Mouse (Mus musculus): ENCODE measurements around the gene Neurl3. TPM values are rescaled to one million over a fixed set of nuclear protein-coding genes. Genes with fewer than 3 reads are reported as not detected.

The Neurl3 gene
- polyA plus RNA-seq, 1 experiment = 9.9 TPM

DNA sequence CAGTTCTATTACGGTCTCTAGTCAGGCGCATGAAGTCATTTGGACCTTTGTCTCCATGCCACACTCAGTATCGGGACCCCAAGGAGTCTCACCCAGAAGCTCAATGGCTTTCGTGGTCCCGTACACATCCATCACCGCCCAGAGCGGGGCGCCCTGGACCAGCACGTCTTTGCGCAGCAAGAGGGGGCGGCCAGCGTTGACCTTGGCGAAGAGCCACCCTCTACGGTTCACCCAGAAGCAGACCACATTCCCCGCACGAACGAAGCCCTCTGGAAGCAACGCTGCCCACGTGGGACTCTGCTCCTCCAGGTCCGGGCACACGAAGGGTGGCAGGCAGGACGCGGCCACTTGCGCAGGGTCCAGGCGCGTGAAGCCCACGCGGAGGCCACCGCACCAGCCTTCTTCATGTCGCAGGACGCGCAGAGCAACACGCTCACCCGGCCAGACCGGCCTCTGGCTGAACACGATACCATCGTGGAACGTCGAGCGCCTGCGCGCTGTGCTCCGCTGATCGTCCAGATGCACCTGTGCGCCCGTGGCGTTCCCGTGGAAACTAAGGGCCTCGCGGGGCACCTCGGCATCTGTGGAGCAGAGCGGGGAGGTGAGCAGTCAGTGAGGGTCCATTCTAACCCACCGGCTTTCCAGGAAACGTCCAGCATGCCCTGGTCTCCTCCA lies 5.2 kb downstream of the Neurl3 start:
- H3K36me3 ChIP-seq (ENCODE audit: control insufficient read depth, insufficient read depth, low read length) = no peaks in the 10 kb centered on the region
- H3K4me3 ChIP-seq (ENCODE audit: insufficient read depth, low read depth, low read length) = no peak overlapping the region
- H3K27ac ChIP-seq (ENCODE audit: insufficient read depth, low read depth, low read length) = no peak overlapping the region
- 63% methylated on average over 54 of the region's 54 CpGs for WGBS
- DNase-seq = no peak
- TF ChIP-seq CTCF (conservative IDR thresholded peaks at IDR 0.05; ENCODE audit: insufficient read depth, insufficient read length, low read depth, low read length) (no peak), POLR2A (IDR thresholded peaks at IDR 0.05; ENCODE audit: low read depth, low read length) (no peak)
- no peaks in the 10 kb centered on the region for H3K27me3 ChIP-seq (replicated peaks; ENCODE audit: control insufficient read depth, insufficient read depth, low read length)
- H3K4me1 ChIP-seq (ENCODE audit: control insufficient read depth, insufficient read depth, low read length) = peaks cover 11% of the 10 kb centered on the region

DNA sequence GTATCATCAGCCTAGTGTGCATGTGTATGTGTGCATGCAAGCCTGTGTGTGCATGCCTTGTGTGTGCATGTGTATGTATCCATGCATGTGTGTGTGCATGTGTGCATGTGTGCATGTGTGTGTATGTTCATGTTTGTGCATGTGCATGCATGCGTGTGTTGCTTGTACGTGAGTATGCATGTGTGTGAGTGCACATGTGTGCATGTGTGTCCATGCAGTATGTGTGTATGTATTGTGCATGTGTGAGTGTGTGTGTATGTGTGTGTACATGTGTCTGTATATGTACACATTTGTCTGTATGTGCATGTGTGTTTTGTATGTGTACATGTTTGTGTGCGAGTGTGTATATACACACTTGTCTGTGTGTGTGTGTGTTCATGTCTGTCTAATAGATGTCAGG lies 6.9 kb downstream of the Neurl3 start:
- H3K4me3 ChIP-seq (ENCODE audit: insufficient read depth, low read depth, low read length) = no peak overlapping the region
- no peak overlapping the region for H3K27ac ChIP-seq (ENCODE audit: insufficient read depth, low read depth, low read length)
- no peak for DNase-seq
- H3K4me1 ChIP-seq (ENCODE audit: control insufficient read depth, insufficient read depth, low read length) = 0 out of 2 replicates have a peak, but pooled peaks cover 4% of the 10 kb centered on the region
- 96% methylated on average over 3 of the region's 3 CpGs for WGBS
- no peak for TF ChIP-seq POLR2A (IDR thresholded peaks at IDR 0.05; ENCODE audit: low read depth, low read length)
- TF ChIP-seq CTCF (conservative IDR thresholded peaks at IDR 0.05; ENCODE audit: insufficient read depth, insufficient read length, low read depth, low read length) = no peak
- no peaks in the 10 kb centered on the region for H3K27me3 ChIP-seq (replicated peaks; ENCODE audit: control insufficient read depth, insufficient read depth, low read length)
- H3K36me3 ChIP-seq (ENCODE audit: control insufficient read depth, insufficient read depth, low read length) = no peaks in the 10 kb centered on the region

DNA sequence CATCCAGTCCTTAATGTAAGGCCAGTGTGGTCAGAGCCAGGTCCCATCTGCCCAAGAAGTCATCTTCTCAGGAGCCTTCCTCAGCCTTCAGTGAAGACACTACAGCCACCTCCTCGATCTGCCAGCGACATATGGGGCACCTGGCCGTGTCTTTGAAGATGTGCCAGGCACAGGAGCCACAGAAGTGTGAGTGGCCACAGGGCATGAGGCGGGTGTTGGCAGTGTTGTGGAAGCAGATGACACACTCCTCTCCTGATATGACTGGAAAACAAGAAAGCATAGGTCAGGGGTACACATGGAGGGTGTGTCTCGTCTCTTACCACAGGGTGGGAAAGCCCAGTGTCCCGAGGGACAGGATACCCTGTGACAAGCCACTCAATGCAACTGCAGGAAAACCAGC lies 8.2 kb downstream of the Neurl3 start:
- Histone ChIP-seq H3K36me3 (ENCODE audit: control insufficient read depth, insufficient read depth, low read length) (no peaks in the 10 kb centered on the region), H3K27me3 (replicated peaks; ENCODE audit: control insufficient read depth, insufficient read depth, low read length) (no peaks in the 10 kb centered on the region), H3K4me1 (ENCODE audit: control insufficient read depth, insufficient read depth, low read length) (0 out of 2 replicates have a peak, but pooled peaks cover 4% of the 10 kb centered on the region), H3K4me3 (ENCODE audit: insufficient read depth, low read depth, low read length) (no peak overlapping the region), H3K27ac (ENCODE audit: insufficient read depth, low read depth, low read length) (no peak overlapping the region)
- no peak for DNase-seq
- no peak for TF ChIP-seq POLR2A (IDR thresholded peaks at IDR 0.05; ENCODE audit: low read depth, low read length)
- TF ChIP-seq CTCF (conservative IDR thresholded peaks at IDR 0.05; ENCODE audit: insufficient read depth, insufficient read length, low read depth, low read length) = no peak
- 76% methylated on average over 6 of the region's 6 CpGs for WGBS

DNA sequence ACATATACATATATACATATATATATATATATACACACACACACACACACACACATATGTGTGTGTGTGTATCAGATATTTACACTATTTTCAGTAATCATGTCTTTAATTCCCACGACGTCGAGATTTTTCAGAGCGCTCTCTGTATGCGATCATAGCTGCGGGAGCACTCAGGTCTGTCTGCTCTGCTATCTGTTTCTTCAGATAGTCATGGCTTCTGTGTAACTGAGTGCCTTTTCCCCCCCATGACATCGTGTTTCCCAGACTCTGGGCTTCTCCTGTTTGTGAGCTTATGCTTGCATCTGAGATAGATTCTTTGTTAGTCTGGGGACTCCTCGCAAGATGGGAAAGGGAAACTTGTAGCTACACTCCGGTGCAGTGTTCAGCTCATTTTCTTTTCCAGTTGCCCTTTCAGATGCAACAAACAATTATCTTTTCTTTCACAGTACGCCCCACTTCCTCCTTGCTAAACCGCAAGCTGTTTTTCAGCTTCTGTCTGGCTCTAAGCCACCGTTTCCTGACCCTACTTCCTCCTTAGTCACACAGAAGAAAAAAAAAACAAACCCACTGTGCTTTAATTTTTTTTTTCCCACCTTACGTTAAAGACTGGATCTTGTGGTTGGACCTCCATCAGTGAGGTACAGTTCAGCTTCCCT lies 10.5 kb downstream of the Neurl3 start:
- no peak for TF ChIP-seq CTCF (conservative IDR thresholded peaks at IDR 0.05; ENCODE audit: insufficient read depth, insufficient read length, low read depth, low read length)
- TF ChIP-seq POLR2A (IDR thresholded peaks at IDR 0.05; ENCODE audit: low read depth, low read length) = no peak
- 44% methylated on average over 13 of the region's 13 CpGs for WGBS
- peak; percentile 89 for DNase-seq
- peak overlapping the region; percentile 58 for H3K27ac ChIP-seq (ENCODE audit: insufficient read depth, low read depth, low read length)
- no peaks in the 10 kb centered on the region for H3K36me3 ChIP-seq (ENCODE audit: control insufficient read depth, insufficient read depth, low read length)
- no peak overlapping the region for H3K4me3 ChIP-seq (ENCODE audit: insufficient read depth, low read depth, low read length)
- H3K4me1 ChIP-seq (ENCODE audit: control insufficient read depth, insufficient read depth, low read length) = no peaks in the 10 kb centered on the region
- no peaks in the 10 kb centered on the region for H3K27me3 ChIP-seq (replicated peaks; ENCODE audit: control insufficient read depth, insufficient read depth, low read length)

DNA sequence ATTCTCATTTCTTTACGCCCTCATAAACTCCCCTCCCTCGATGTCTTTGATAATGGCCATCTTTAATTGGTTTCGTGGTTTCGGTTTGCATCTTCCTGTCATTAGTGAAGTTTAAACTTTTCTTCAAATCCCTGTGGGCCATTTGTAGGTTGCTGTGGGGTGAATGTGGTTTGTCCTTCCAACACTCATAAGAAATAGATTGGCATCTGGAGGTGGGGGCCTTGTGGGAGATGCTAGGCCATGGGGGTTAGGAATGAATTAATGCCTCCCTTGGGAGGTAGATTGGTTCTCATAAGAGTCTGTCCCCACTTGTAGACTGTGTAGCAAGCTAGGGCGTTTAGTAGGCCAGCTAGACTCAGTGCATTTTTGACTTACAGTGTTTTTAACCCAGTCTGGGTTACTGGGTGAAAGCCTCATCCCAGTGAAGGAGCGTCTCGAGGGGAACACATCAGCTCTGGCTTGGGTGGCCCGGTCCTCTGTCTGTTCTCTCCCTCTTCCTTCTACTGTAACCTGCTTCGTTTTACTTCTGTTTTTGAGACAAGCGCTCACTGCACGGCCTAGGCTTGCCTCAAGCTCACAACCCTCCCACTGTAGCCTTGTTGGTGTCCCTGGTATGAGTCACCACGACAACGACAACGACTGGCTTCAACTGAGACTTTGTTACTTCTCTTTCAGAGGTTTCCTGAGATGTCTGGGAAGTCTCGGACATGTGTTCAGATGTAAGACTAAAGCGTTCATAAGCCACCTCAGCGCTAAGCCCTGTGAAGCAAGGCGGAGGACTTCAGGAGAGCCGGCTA lies 12.6 kb downstream of the Neurl3 start:
- Histone ChIP-seq H3K27ac (ENCODE audit: insufficient read depth, low read depth, low read length) (no peak overlapping the region), H3K36me3 (ENCODE audit: control insufficient read depth, insufficient read depth, low read length) (no peaks in the 10 kb centered on the region), H3K4me3 (ENCODE audit: insufficient read depth, low read depth, low read length) (no peak overlapping the region), H3K27me3 (replicated peaks; ENCODE audit: control insufficient read depth, insufficient read depth, low read length) (no peaks in the 10 kb centered on the region), H3K4me1 (ENCODE audit: control insufficient read depth, insufficient read depth, low read length) (no peaks in the 10 kb centered on the region)
- peak; percentile 38 for DNase-seq
- TF ChIP-seq CTCF (conservative IDR thresholded peaks at IDR 0.05; ENCODE audit: insufficient read depth, insufficient read length, low read depth, low read length) (no peak), POLR2A (IDR thresholded peaks at IDR 0.05; ENCODE audit: low read depth, low read length) (no peak)
- WGBS = 78% methylated on average over 19 of the region's 19 CpGs

DNA sequence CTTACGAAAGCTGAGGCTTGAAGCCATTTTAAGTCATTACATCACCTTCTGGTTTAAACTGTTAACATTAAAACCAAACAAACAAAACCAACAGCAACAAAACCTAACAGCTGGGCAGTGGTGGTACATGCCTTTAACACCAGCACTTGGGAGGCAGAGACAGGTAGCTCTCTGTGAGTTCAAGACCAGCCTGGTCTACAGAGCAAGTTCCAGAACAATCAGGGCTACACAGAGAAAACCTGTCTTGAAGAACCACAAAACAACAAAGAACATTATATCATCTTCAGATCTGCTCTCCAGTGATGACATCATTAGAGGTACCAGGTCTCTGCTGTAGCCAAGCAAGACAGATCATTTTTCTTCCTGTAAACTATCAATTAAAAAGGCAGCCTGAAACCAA lies 14.1 kb downstream of the Neurl3 start:
- Histone ChIP-seq H3K27me3 (replicated peaks; ENCODE audit: control insufficient read depth, insufficient read depth, low read length) (no peaks in the 10 kb centered on the region), H3K36me3 (ENCODE audit: control insufficient read depth, insufficient read depth, low read length) (no peaks in the 10 kb centered on the region), H3K27ac (ENCODE audit: insufficient read depth, low read depth, low read length) (no peak overlapping the region), H3K4me1 (ENCODE audit: control insufficient read depth, insufficient read depth, low read length) (no peaks in the 10 kb centered on the region), H3K4me3 (ENCODE audit: insufficient read depth, low read depth, low read length) (no peak overlapping the region)
- DNase-seq = no peak
- 91% methylated on average over 1 of the region's 1 CpGs for WGBS
- TF ChIP-seq CTCF (conservative IDR thresholded peaks at IDR 0.05; ENCODE audit: insufficient read depth, insufficient read length, low read depth, low read length) = no peak
- TF ChIP-seq POLR2A (IDR thresholded peaks at IDR 0.05; ENCODE audit: low read depth, low read length) = no peak

DNA sequence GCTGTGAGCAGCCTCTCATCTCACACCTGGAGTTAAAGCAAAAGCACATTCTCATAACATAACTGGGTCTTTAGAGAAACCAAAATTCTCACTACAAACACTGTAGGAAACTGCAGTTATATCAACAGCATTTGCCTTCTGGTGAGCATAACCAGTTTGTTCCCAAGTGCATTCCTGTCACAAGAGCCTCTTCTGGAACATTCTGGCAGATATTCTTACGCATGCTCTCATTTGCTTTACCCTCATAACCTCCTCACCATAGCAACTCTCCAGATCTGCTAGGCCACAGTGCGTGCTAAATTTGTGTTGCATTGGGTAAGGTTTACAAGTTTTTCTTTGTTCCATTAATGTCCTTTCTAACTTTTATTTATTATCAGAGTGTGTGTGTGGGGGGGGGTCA lies 15.2 kb downstream of the Neurl3 start:
- DNase-seq = no peak
- TF ChIP-seq CTCF (conservative IDR thresholded peaks at IDR 0.05; ENCODE audit: insufficient read depth, insufficient read length, low read depth, low read length) (no peak), POLR2A (IDR thresholded peaks at IDR 0.05; ENCODE audit: low read depth, low read length) (no peak)
- Histone ChIP-seq H3K36me3 (ENCODE audit: control insufficient read depth, insufficient read depth, low read length) (no peaks in the 10 kb centered on the region), H3K27ac (ENCODE audit: insufficient read depth, low read depth, low read length) (no peak overlapping the region), H3K4me3 (ENCODE audit: insufficient read depth, low read depth, low read length) (no peak overlapping the region), H3K27me3 (replicated peaks; ENCODE audit: control insufficient read depth, insufficient read depth, low read length) (no peaks in the 10 kb centered on the region; the same call in 1 of the 2 replicates), H3K4me1 (ENCODE audit: control insufficient read depth, insufficient read depth, low read length) (peaks cover 5% of the 10 kb centered on the region; the same call in 1 of the 2 replicates)
- 87% methylated on average over 2 of the region's 2 CpGs for WGBS
